Mouse (Mus musculus): ENCODE data around the gene Rnf25. TPM values are rescaled to one million over a fixed set of nuclear protein-coding genes. Genes with fewer than 3 reads are reported as not detected.

The Rnf25 gene
- polyA plus RNA-seq, 1 experiment from 2014 or later: 7.5 TPM

DNA sequence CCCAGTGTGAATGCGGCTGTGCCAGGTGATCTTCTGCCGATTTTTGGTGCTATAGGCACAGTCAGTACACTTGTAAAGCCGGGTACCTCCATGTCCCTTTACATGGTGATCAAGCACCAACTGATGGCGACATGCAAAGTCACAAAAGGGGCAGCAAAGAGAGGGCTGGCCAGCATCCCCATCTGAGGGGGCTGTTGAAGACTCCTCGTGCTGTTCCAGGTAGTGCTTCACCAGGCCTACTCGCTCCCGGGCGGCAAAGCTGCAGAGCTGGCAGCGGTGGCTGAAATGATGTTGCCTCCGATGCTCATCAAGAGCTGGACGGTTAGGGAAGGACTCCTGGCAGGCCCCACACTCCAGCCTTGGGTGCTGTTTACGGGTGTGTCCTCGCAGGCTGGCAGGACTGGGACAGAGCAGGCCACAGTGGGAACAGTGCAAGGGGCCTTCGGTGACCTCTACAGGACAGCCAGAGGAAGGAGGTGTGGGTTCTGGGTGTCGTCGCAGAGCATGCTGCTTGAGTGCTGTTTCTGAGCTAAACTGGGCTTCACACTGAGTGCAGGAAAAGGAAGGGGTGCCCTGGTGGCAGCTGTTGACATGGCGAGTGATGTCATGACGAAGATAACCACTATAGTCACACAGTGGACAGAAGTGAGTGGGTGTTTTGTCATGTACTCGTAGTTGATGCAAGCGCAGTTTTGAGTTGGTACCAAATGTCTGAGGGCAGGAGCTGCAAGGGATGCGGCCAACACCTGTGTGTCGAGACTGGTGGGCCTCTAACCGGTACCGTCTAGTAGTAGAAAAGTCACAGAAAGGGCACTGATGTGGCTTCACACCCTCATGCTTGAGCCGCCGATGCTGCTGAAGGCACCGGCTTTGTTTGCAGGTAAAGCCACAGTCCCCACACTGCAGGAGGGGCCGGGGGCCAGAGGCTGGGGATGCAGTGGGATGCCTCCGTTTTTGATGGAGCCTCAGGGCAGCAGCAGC is 31.2 kb downstream of the Rnf25 start:
- Histone ChIP-seq H3K36me3 (ENCODE audit: insufficient read depth) (peaks cover 92% of the 10 kb centered on the region), H3K9me3 (ENCODE audit: low read depth, low read length) (no peaks in the 10 kb centered on the region), H3K9ac (no peak overlapping the region), H3K4me2 (no peak overlapping the region), H3K27ac (ENCODE audit: low read depth) (no peak overlapping the region), H3K27me3 (ENCODE audit: insufficient read depth, low read length) (no peaks in the 10 kb centered on the region), H3K4me3 (ENCODE audit: low read depth, low read length) (no peak overlapping the region), H3K4me1 (ENCODE audit: insufficient read depth) (no peaks in the 10 kb centered on the region)
- WGBS: 91% methylated on average over 29 of the region's 29 CpGs
- TF ChIP-seq CTCF (IDR thresholded peaks at IDR 0.05; ENCODE audit: low read depth): no peak
- no peak for ATAC-seq (ENCODE audit: insufficient read depth)
- no peak for DNase-seq

DNA sequence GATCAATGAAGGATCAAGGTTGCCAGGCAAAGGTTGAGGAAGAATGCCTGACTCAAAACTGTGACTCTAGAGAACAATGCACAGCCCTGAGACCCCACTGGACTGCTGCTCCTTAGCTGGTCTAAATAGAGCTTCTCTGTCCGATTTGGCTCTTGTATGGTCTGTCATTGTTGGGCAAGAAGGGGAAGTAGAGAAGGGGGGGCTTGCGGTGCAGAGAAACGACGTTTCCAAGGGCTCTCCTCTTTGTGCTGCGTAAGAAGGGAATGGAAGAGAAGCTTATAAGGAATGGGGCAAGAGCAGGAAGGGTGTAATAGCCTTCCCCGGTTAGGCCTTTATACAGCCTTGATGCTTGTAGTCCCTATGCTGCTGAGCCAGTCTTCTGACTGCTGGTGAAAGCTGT is 35.4 kb downstream of the Rnf25 start:
- H3K36me3 ChIP-seq (ENCODE audit: insufficient read depth): peaks cover 65% of the 10 kb centered on the region
- H3K4me3 ChIP-seq (ENCODE audit: low read depth, low read length): no peak overlapping the region
- H3K4me1 ChIP-seq (ENCODE audit: insufficient read depth): no peaks in the 10 kb centered on the region
- no peaks in the 10 kb centered on the region for H3K9me3 ChIP-seq (ENCODE audit: low read depth, low read length)
- H3K27me3 ChIP-seq (ENCODE audit: insufficient read depth, low read length): no peaks in the 10 kb centered on the region
- no peak overlapping the region for H3K4me2 ChIP-seq
- no peak for TF ChIP-seq CTCF (IDR thresholded peaks at IDR 0.05; ENCODE audit: low read depth)
- no peak overlapping the region for H3K9ac ChIP-seq
- no peak overlapping the region for H3K27ac ChIP-seq (ENCODE audit: low read depth)
- 87% methylated on average over 6 of the region's 6 CpGs for WGBS
- ATAC-seq (ENCODE audit: insufficient read depth) (no peak), DNase-seq (no peak)

DNA sequence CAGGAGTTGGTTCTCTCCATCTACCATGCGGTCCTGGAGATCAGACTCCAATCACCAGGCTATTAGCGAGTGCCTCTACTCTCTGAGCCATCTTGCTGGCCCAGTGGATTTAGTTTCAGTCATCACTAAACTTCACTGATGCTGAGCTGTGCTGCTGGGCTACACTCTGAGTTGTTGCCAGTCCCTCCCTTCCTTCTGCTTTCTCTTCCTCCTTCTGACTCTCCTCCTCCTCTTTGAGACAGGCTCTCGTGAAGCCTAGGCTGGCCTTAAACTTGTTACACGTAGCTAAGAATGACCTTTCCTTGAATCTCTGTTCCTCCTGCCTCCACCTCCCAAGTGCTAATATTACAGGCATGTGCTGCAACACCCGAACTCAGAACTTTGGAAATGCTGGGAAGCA is 42.1 kb downstream of the Rnf25 start:
- H3K27me3 ChIP-seq (ENCODE audit: insufficient read depth, low read length): no peaks in the 10 kb centered on the region
- no peak overlapping the region for H3K4me2 ChIP-seq
- no peak overlapping the region for H3K4me3 ChIP-seq (ENCODE audit: low read depth, low read length)
- no peaks in the 10 kb centered on the region for H3K4me1 ChIP-seq (ENCODE audit: insufficient read depth)
- 77% methylated on average over 5 of the region's 5 CpGs for WGBS
- no peak overlapping the region for H3K27ac ChIP-seq (ENCODE audit: low read depth)
- 0 out of 2 replicates have a peak, but pooled peaks cover 3% of the 10 kb centered on the region for H3K36me3 ChIP-seq (ENCODE audit: insufficient read depth)
- no peaks in the 10 kb centered on the region for H3K9me3 ChIP-seq (ENCODE audit: low read depth, low read length)
- no peak for DNase-seq
- TF ChIP-seq CTCF (IDR thresholded peaks at IDR 0.05; ENCODE audit: low read depth): no peak
- H3K9ac ChIP-seq: no peak overlapping the region
- no peak for ATAC-seq (ENCODE audit: insufficient read depth)

DNA sequence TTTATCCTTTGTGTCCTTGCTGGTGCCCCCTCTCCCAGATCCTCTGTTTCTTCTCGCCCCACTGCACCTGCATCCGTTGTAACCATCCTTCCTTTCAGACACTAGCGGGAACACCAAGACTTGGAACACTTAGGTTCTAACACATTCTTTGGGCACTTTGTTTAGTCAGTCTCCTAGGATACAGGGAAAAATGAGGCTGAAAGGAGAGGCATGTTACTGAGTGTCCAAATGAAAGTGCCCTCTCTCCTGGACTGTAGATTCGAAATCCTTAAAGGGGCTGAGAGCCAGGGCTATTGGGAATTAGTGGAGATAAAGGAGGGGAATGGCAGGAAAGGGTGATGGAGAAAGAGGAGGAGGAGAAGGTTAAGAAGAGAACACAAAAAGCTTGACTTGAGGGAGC is 57.0 kb downstream of the Rnf25 start, which contains the start of gene Usp37:
Gene Usp37, minus strand, starts transcription at position 101 of the 400 bp plus-strand sequence.
- TF ChIP-seq CTCF (IDR thresholded peaks at IDR 0.05; ENCODE audit: low read depth): no peak
- Histone ChIP-seq H3K4me3 (ENCODE audit: low read depth, low read length) (no peak within 1 kb of the TSS), H3K27ac (ENCODE audit: low read depth) (no peak within 1 kb of the TSS), H3K4me1 (ENCODE audit: insufficient read depth) (no peaks in the 10 kb centered on the region), H3K27me3 (ENCODE audit: insufficient read depth, low read length) (no peaks in the 10 kb centered on the region), H3K4me2 (no peak within 1 kb of the TSS), H3K36me3 (ENCODE audit: insufficient read depth) (no peaks in the 10 kb centered on the region), H3K9ac (no peak within 1 kb of the TSS), H3K9me3 (ENCODE audit: low read depth, low read length) (no peaks in the 10 kb centered on the region)
- ATAC-seq (ENCODE audit: insufficient read depth) (no peak), DNase-seq (no peak)
- WGBS: 70% methylated on average over 4 of the region's 4 CpGs

Small RNA genes lying within 50 kb of the gene (microRNA-seq; reads per million reads assigned to microRNA genes)
- gene Gm25035 (ENCODE audit: borderline number of aligned reads): not detected

Other genes starting within 250 kb of the Rnf25 start
- 0.62 and 0.63 TPM in 2 replicates for gene Catip, start 239.3 kb downstream of the Rnf25 start, polyA plus RNA-seq (2014; fragmentation: Nextera tagmentation; extraction: Ambion mirVana)
- 3.1 and 3.5 TPM in 2 replicates for gene Slc11a1, start 226.2 kb downstream of the Rnf25 start, polyA plus RNA-seq (2014; fragmentation: Nextera tagmentation; extraction: Ambion mirVana)
- gene Ctdsp1, start 209.9 kb downstream of the Rnf25 start, polyA plus RNA-seq (2014; fragmentation: Nextera tagmentation; extraction: Ambion mirVana): 99.4 and 102 TPM in 2 replicates
- 0.42 and 0.43 TPM in 2 replicates for gene Vil1, start 192.0 kb downstream of the Rnf25 start, polyA plus RNA-seq (2014; fragmentation: Nextera tagmentation; extraction: Ambion mirVana)
- gene Cnot9, start 95.3 kb downstream of the Rnf25 start, polyA plus RNA-seq (2014; fragmentation: Nextera tagmentation; extraction: Ambion mirVana): 85.4 and 87.6 TPM in 2 replicates
- 0.45 and 0.68 TPM in 2 replicates for gene Plcd4, start 58.5 kb downstream of the Rnf25 start, polyA plus RNA-seq (2014; fragmentation: Nextera tagmentation; extraction: Ambion mirVana)
- gene Usp37, start 57.1 kb downstream of the Rnf25 start, polyA plus RNA-seq (2014; fragmentation: Nextera tagmentation; extraction: Ambion mirVana): 40.4 and 41.2 TPM in 2 replicates
- gene Zfp142, start 13.2 kb downstream of the Rnf25 start, polyA plus RNA-seq (2014; fragmentation: Nextera tagmentation; extraction: Ambion mirVana): 9.9 and 11.6 TPM in 2 replicates
- gene Bcs1l, start 13.1 kb downstream of the Rnf25 start, polyA plus RNA-seq (2014; fragmentation: Nextera tagmentation; extraction: Ambion mirVana): 17.8 and 21.3 TPM in 2 replicates
- 5.8 and 7.4 TPM in 2 replicates for gene Stk36, start within 50 bp of the Rnf25 start, polyA plus RNA-seq (2014; fragmentation: Nextera tagmentation; extraction: Ambion mirVana)
- 32.6 and 37.9 TPM in 2 replicates for gene Ttll4, start 60.3 kb upstream of the Rnf25 start, polyA plus RNA-seq (2014; fragmentation: Nextera tagmentation; extraction: Ambion mirVana)
- 1.9 and 2.2 TPM in 2 replicates for gene Cyp27a1, start 112.2 kb upstream of the Rnf25 start, polyA plus RNA-seq (2014; fragmentation: Nextera tagmentation; extraction: Ambion mirVana)
- 0.12 and 0.29 TPM in 2 replicates for gene Prkag3, start 147.8 kb upstream of the Rnf25 start, polyA plus RNA-seq (2014; fragmentation: Nextera tagmentation; extraction: Ambion mirVana)
- gene Wnt6, start 170.5 kb upstream of the Rnf25 start, polyA plus RNA-seq (2014; fragmentation: Nextera tagmentation; extraction: Ambion mirVana): 0.53 and 0.57 TPM in 2 replicates
- not detected in 2 replicates for gene Wnt10a, start 190.1 kb upstream of the Rnf25 start, polyA plus RNA-seq (2014; fragmentation: Nextera tagmentation; extraction: Ambion mirVana)

All from lung, embryonic 14.5 days (tissue).